Mouse (Mus musculus): Measurements from ENCODE around the gene Ccdc96.

DNA sequence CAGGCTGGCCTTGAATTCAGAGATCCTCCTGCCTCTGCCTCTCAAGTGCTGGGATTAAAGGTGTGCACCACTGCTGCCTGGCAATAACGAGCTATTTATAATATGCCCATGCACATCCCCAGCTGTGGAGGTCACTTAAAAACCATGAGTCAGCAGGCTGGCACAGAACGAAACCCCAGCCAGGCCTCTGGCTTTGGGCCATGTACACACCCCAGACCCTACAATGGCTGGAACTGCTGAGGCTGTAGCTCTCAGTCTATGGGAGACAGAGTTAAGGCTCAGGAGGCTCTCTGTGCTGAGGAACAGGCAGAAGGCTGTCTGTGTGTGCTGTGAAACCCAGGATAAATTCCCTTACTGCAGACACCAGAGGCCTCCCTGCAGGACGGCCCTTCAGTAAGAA lies 43.6 kb upstream of the Ccdc96 start:
- no peak for TF ChIP-seq POLR2A (IDR thresholded peaks at IDR 0.05; ENCODE audit: extremely low read depth, insufficient read depth, low read length)
- no peak for TF ChIP-seq CTCF (IDR thresholded peaks at IDR 0.05; ENCODE audit: low read depth, low read length)

Data from liver, adult 2 months (tissue).